Mouse (Mus musculus) urinary bladder, postnatal 4 days (tissue): ENCODE data around the gene Crybg2.

Experiments used
- DNase-seq, 2 experiments: peaks; one replicate each; pipeline ENCODE4 v3.0.0; 2021 to 2022; ENCODE audit warnings: low spot score in 2 of 2

The Crybg2 gene

DNA sequence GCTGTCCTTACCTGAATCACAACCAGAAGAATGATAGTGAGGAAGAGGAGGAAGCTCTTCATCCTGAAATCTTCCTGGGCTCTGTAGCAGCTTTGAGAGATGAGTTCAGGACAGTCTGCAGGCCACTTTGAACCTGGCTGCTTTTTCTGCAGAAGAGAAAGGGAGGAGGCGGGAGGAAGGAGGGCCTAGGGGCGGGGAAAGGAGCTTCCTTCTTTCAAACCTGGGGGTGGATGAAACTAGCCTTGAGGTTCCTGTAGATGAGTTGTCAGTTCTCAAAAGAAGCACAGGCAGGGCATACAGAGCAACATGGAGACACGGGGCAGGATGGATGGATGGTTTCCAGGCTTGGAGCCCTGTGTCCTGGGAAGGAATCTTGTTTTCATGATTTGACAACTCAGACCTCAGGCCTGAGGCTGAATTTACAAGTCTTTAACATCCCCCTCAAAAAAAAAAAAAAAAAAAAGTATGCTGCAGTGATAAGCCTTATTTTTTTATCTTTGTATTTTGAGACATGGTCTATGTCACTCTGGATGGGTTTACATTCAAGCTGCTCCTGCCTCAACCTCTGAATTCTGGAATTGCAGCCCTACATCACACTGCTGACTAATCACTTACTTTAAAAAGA, 34.4 kb downstream of the Crybg2 start, which contains the start of gene Cd52:
TSS of gene Cd52 (minus strand) at position 160 of the 625 bp plus-strand sequence.
- peak in 1 of 2 experiments; percentile 55 for DNase-seq

DNA sequence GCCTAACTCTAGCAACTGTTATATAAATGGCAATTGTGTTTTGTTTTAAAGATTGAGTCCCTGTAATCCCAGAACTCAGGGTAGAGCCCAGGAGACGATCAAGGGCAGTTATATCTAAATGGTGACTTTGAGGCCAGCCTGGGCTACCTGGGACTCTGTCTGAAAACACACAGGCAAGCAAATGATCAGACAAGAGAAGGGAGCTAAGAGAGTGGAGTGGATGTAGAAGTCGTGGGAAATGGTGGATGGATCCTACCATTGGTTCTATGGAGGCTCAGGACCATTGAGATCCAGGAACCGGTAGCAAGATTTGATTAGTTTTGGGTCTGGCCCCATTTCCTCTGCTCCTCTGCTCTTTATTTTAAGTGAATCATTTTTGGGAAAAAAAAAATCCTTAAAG, 35.5 kb downstream of the Crybg2 start:
- DNase-seq = no peak

DNA sequence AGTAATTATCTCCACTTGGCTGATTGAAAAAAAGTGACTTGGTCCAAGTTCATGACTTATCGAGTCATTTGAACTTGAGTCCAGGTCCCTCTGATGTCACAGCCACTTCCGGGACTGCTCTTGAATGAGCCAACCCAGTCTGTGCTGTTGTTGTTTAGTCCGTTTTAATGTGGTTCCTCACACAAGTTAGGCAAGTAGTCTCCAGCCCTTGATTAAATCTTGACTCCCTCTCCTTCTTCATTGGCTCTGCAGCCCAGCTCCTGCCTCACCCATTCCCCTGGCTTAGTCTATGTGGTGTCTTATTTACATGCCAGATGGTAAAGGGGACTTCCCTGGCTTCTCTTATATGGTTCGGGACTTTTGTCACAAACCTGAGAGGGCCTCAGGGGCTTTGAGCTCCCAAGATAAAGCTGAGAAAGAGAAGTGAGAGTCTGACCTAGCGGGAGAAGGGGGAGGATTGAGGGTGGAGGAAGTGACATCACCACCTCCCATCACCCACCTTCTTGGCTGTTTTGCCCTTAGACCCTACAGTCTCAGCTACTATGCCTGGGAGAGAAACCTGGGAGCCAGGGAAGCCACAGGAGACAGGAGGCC, 36.5 kb downstream of the Crybg2 start:
- no peak for DNase-seq

DNA sequence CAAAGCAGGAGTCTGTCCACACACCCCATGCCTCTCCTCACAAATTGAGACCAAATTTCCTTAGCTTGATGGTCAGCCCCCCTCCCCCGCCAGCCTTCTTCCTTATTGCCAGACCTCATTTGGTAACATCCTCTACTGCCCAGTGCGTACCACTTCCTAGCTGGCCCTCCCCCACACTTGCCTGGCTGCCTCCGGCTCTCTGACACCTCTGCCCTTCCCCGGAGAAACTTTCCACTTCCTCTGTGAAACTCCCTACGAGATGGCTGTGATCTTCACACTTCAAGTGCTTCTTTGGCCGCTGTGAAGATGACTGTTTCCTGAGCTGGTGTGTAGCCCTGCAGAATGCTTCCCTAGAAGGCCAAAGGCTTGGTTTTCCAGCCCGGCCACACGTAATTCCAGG, 38.0 kb downstream of the Crybg2 start:
- DNase-seq = peak in 1 of 2 experiments; percentile 59

DNA sequence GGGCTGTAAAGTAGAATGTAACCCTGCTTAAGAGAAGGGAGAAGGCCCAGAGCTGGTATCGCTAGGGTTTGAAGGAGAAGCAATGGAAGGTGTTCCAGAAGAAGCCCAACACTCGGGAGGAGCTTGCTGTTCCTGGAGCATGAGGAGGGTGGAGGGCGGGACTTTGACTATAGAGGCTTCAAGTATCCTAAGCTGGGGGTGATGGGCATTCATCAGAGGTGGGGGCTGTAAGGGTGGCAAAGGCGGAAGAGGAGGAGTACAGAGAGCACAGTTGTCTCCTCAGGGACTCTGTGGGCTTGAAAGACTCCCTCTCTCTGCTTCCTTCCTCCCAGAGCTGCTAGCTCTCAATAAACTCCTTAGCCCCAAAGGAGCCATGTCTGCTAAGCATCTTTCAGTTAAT, 39.6 kb downstream of the Crybg2 start:
- DNase-seq = no peak

DNA sequence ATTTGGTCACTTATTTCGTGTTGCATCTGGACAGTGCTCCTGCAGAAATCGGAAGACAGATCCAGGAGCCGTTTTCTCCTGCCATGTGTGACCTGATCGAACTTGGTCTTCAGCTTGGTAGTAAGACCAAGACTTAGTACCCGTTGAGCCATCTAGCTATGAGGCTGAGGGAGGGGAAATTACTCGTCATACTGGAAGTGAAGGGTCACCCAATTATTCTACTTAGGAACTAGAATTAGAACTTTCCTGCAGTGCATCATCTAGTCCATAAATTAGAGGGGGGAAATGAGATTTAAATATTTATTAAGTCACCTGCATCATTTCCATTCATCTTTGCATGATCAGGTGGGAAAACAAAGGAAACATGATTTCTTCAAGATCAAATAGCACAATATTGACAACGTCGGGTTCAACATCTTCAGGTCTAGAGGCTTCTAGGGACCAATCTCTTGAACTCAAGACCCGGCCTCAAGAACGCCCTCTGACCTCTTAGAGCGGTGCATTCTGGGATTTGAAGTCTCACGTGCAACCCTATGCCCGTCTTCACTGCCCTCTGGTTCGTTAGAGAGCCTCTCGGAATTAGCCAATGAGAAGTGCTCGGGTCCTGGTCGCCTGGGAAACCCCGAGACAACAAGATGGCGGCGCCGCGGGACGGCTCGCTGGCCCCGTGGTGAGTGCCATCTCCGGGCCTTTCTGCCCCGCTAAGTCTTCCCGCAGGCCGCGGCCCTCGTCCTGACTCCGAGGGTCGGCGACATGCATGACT, 41.5 kb downstream of the Crybg2 start, which contains the start of gene Ubxn11:
TSS of gene Ubxn11 (plus strand) at position 592 of the 763 bp plus-strand sequence.
- DNase-seq = peak; percentile 77 to 82

DNA sequence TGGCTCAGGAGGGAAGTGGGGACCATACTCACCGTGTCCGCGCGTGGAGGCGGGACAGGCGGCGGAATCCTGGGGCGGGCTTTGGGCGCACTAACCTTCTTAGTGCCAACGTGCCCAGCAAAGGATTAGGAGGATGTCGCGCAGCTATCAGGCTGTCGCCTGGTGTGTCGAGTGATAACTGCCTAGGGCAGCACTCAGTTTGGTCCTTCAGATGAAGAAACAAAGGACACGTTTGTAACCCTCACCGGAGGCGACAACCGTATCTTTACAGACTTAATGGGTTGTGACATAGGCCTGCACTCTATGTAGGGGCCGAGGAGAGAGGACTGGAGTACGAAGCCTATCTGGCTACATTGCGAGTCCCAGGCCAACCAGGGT, 42.1 kb downstream of the Crybg2 start:
- DNase-seq = no peak

DNA sequence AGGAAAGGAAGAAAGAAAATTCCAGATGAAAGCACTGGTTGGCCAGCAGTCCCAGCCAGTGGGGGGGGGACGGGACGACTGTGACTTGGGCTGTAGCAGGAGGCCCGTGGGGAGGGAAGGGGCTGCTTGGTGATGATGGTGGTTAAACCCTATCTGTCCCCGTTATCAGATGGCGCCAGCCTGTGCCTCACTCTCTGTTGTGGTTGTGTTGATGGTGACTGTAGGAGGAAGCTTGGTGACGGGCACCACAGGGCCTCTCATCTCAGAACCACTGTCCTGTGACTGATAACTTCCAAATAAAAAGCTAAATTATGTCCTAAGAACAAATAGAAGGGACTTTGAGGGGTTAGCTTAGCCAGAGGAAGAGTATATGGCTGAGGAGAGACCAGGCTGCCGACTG, 45.5 kb downstream of the Crybg2 start:
- DNase-seq = no peak

DNA sequence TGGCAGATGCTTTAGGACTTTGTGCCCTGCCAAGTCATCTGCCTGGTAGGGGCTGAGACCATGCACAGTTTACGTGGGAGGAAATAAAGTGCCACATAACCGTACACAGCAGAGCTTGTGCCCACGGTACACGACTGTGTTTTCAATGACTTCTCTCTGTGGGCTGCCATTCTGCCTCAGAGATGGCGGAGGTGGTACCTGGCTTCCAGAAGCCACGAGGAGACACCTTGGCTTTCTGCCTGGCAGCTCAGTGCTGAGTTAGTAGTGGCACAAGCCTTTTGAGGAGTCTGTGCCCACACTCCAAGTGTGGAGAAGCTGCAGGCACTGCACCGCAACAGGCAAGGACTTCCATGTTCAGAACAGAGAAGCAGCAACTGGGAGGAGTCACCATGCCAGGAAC, 47.1 kb downstream of the Crybg2 start:
- no peak for DNase-seq

DNA sequence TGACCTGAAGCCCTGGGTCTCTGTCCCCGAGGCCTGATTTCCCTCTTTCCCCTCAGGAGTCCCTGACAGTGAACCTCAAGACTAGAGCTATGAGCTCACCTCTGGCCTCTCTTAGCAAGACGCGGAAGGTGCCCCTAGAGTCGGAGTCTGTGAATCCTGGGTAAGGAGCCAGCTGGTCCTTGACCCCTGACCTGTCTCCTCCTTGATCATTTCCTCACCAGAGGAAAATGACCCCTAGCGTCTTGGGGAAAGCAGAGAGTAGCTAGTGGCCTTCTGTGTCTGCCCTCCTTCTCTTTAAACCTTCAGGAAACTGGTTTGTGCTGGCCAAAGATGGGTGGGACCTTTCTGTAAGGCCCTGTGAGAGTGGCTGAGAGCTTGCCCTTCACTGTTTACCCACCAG, 47.6 kb downstream of the Crybg2 start:
- no peak for DNase-seq

DNA sequence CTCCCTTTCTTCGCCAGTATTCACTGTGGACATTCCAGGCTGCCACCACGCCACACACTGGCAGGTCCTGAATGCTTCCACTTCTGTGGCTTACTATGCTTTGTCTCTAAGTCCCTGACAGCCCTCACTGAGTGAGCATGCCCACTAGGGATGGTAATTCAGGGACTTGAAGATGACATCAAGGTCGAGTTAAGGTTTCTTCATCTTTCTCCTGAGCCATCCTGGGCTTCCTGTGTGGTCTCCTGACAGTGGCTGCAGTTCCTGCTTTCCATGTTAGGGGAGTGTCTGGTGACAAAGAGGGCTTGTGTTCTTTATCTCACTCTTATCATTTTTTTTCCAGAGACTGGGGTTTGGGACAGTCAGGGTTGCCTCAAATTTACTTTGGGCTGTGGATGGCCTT, 50.0 kb downstream of the Crybg2 start:
- no peak for DNase-seq

DNA sequence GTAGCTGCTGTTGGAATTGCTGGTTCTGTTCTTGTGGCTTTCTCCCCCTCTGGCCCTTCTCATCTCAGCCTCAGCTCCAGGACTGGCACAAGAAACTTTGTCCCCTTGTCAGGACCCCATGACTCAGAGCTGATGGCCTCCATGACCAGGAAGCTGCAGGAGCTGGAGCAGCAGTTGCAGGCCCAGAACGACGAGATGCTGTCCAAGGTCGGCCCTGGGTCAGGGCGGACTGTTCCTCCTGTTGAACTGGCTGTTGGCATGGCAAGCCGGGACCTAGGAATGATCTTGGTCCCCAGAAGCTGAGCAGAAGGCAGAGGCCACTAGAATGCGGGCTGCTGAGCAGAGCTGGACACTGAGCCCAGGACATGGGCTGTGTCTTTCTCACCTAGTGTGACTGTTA, 51.8 kb downstream of the Crybg2 start:
- no peak for DNase-seq

DNA sequence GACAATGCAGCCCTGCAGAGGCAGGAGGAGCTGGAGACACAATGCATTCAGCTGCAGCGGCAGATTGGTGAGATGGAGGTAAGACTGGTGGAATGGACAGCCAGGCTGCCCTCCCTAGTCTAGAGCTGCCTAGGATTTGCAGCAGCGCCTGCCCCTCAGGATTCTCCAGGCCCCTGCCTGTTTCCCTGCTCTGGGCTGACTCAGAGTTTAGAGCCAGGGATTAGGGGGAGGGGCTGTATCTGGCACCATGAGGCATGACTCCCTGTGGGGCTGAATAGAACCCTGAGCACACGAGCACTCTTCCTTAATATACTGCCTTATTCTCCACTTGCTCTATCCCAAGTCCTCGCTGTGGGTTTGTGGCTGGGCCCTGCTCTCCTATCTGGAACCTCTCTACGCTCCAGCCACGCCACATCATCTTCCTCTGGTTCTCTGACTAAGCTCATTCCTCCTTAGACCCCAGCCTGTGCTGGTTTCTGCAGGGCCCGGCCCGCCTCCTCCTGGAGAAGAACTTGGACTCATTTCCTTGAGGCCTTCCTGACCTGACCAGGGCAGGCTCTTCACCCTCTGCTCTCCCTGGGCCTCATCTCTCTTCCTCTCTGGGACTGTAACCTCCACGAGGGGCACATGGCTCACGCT, 52.9 kb downstream of the Crybg2 start:
- DNase-seq = no peak

DNA sequence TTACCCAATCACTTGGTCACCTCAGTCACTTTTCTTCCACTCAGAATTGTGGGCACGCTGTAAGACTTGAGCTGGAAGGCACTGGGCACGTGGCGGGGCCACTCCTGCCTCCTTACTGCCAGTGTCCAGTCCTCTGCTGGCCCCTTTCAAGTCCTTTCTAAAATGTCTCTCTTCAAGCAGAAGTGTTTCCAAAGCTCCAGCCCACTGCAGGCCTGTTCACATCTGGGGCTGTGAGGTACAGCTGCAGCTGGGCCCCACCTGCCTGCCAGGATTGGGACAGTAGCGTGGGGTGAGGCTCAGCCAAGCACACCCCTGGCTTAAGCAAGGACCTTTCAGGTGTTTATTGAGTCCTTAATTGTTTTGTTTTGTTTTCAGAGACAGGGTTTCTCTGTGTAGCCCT, 53.4 kb downstream of the Crybg2 start:
- no peak for DNase-seq

DNA sequence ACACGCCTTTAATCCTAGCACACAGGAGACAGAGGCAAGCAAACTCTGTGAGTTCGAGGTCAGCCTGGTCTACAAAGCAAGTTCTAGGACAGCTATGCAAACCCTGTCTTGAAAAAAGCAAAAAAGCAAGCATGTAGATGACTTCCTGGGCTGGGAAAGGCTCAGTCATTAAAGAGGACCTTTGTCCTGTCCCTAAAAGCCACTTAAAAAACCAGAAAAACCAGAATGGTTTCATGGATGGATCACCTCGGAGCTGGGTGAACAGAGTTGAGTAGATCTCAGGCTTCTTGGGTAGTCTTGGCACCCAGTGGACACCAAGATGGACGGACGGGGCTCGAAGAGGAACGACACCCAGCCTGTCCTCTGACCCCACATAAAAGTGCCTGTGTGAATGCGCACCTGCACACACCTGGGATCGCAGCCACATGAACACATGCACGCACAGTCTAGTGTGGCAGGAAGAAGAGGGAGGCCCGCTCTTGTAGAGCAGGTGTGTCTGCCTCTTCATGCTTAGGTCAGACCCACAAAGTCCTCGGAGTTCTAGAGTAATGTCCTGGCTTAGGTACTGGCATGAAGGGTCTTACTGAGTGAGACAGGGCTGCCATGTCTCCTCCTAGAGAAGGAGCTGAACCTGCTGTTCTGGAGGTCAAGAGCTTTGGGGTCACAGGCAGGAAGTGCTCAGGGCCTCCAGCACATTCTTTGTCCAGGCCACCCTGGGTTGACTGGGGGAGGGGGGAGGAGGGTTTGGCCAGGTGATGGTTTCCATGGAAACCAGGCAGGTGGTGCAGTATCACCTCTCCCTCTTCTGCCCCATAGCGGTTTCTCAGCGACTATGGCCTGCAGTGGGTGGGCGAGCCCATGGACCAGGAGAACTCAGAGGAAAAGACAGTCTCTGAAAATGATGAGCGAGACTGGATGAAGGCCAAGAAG, 54.9 kb downstream of the Crybg2 start:
- no peak for DNase-seq

DNA sequence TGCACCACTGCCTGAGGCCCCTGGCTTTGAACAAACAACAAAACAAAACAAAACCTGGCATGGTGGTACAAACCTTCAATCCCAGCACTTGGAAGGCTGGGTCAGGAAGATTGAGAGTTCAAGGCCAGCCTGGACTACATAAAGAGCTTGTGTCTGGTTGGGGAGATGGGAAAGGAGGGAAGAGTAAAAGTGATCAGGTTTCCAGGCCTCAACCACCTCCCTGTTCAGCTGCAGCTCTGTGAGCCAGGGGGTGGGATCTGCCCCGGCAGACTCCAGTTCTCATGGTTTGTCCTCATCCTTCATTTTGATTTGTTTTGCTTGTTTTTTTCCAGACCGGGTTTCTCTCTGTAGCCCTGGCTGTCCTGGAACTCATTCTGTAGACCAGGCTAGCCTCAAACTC, 55.9 kb downstream of the Crybg2 start:
- no peak for DNase-seq

DNA sequence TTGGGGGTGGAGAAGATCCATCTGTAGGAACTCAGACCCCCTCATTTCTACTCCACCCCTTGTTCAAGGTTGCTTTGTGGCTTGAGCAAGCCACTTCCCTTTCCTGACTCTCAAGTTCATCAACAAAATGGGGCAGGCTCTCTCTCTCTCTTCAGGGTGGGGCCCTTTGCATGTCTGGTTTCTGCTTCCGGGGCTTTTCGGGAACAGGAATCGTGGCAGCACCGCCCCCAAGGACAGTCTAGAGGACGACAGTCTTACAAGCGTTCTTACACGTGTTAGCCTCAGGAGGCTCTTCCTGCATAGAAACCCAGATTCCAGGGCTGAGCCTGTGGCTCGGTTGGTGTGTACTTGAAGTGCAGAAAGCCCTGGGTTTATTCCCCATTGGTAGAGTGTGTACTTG, 56.4 kb downstream of the Crybg2 start:
- DNase-seq = no peak

DNA sequence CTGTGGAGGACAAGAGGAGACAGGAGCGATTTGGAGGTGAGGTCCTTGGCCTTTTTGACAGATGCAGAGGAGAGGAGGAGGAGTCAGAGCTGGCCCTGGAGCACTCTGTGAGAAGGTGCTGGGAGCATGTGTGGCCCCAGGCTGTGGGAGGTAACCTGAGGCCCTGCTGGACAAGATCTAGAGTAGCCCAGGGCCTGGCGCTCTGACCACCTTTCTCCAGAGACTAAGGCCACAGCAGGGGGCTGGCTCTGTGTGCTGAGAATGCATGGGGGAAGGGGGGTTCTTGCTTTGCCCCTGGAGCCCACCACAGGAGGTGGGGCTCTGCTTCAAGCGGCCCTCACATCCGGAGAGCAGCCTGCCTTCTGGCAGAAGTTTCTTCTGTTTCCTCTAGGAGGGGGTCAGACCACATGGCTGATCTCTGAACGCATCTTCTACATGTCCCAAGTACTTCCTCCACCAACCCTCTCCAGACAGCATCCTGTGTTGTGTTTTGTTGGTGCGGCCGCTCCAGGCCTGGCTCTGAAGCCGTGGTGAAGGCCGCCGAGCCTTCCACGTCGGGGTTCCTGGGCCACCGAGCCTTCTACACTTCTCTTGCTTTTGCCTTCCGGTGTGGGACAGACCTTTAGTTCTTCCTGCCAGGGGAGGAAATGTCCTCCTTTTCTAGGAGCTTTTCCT, 57.6 kb downstream of the Crybg2 start:
- no peak for DNase-seq

DNA sequence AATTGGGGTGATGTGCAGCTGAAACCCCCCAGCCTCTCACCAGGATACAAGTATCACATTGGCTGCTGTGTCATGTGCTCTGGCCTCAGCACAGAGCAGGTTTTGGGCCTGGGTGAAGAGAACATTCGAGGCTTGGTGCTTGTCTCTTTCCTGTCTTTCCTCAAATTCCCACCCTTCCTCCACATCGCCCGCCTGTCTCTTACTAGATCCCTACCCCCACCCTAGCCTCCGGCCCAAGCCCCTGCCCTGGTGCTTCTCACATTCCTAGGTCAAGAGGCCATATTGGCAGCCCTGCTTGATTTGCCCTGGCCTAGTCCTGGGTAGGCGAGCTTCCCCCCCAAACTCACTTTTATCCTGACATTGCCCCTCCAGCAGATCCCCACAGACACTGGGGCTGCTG, 58.4 kb downstream of the Crybg2 start:
- no peak for DNase-seq

DNA sequence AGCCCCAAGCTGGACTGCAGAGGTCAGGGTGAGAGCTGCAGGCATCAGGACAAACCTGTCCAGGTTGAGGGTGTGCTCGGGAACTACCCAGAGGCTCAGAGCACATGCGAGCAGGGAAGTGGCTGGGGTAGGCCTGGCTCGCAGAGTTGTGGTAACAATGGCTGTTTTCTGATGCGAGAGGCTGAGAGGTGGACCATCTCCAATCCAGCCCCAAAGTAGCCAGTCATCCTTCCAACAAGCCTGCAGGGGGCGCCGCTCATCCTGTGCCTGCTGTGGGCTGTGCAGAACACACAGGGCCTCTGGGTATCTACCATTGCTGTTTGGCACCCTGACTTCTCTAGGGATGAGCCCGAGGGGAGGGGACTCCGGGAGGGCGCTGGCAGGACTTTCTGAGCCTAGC, 59.0 kb downstream of the Crybg2 start:
- DNase-seq = no peak
